Mouse (Mus musculus) spleen, adult 12 weeks (tissue): Measurements from ENCODE around the gene Cwh43.

Experiments
- DNase-seq: peaks from one replicate; pipeline ENCODE4 v3.0.0; 2022; ENCODE audit warnings: low spot score

Cwh43 gene

GRCm38 (mm10) chr5:73399768-73400526, 5.9 kb upstream of the Cwh43 start:
- no peak for DNase-seq

DNA sequence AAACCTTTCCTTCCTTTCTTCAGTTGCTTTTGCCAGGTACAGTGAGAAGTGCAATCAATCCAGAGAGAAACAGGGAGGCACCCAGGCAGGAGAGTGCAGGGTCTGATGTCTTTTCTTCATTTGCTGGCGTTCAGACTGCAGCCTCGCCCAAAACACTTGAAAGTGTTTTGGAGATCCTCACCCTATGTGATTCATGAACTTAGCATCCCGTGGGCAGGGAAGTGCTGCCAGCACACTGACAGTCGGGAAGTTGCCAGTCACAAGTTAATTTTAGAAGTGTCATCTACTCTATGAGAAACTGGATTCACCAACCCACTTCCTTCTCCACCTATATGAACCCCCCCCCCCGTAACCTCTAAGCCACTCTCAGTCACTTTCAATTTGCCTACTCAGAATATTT, 4.5 kb upstream of the Cwh43 start:
- DNase-seq = no peak

DNA sequence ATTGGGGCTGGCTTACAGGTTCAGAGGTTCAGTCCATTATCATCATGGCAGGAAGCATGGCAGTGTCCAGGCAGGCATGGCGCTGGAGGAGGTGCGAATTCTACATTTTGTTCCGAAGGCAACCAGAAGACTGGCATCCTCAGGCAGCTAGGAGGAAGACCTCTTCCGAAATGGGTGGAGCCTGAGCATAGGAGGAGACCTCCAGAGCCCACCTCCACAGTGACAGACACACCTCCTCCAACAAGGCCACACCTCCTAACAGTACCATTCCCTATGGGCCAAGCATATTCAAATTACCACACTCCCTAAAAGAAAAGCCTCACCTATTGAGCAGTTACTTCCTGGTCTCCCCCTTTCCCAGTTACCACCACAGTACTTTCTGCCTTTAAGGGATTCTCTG, 3.0 kb upstream of the Cwh43 start:
- no peak for DNase-seq

DNA sequence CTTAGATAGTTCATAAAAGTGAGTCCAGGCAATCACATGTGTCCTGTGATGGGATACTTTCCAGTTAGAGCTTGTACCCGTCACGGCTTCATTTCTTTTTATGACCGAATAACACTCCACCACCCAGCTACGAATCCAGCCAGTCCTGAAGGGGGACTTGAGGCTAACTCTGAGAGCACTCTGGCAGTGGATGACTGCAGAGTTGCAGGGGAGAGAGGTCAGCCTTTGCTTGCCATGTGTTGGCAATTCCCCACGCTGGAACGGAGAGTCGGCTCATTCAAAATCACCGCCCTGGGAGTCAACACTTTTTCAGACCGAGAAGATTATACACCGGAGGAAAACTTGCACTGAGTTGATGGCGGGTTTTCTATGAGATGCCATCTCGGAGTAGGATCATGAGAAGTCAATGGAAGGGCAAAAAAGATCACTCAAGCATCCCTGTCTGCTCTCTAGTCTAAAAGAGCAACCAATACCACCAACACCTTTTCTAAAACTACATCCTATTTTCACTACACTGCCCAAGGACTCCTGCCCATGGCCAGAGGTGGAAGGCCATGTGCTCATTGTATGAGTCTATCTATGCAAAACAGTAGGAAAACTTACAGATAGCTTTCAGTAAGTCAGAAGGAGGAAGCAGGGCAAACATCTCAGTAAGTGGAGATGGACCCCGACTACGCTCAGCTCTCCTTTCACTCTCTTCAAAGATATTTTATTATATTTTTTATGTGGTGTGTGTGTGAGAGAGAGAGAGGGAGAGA, 2.4 kb upstream of the Cwh43 start:
- no peak for DNase-seq

DNA sequence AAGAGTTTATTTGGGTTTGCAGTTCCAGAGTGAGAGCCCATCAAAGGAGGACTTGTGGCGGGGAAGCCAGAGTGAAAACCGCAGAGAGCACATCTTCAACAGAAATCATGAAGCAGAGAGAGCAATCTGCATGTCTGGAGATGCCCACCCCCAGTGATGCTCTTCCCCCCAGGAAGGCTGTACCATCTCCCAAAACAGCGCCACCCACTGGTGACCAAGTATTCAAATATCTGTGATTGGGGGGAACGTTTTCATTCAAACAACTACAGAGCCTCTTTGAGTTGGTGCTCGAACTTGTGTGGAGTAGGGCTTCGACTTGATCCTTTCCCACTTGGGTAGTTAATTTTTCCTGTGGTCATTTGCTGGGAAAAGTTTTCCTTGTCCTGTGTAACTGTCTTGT, 1.1 kb upstream of the Cwh43 start:
- DNase-seq = no peak

DNA sequence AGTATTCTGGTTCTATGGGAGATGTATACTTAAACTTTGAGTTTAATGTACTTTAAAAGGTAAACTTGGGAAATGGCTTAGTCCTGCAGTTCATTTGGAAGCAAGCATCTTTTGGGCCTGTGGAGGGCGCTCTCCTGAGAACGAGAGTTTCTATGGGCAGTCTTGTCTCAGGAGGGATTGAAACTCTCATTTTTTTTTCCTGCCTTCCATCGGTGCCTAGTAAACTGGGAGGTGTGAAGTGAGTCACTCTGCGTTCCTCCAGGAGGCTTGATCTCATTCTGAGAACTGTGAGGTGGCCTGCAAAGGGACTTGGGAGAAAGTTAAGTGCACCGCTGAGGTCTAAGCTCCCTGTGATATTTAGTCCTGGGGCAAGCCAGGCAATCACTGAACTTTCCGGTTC, 986 bp downstream of the Cwh43 start:
- no peak for DNase-seq

- no peak for DNase-seq
Measured at GRCm38 (mm10) chr5:73409970-73410369, 4.1 kb downstream of the Cwh43 start.

GRCm38 (mm10) chr5:73411771-73412170, 5.9 kb downstream of the Cwh43 start:
- no peak for DNase-seq

GRCm38 (mm10) chr5:73414172-73414571, 8.3 kb downstream of the Cwh43 start:
- no peak for DNase-seq

DNA sequence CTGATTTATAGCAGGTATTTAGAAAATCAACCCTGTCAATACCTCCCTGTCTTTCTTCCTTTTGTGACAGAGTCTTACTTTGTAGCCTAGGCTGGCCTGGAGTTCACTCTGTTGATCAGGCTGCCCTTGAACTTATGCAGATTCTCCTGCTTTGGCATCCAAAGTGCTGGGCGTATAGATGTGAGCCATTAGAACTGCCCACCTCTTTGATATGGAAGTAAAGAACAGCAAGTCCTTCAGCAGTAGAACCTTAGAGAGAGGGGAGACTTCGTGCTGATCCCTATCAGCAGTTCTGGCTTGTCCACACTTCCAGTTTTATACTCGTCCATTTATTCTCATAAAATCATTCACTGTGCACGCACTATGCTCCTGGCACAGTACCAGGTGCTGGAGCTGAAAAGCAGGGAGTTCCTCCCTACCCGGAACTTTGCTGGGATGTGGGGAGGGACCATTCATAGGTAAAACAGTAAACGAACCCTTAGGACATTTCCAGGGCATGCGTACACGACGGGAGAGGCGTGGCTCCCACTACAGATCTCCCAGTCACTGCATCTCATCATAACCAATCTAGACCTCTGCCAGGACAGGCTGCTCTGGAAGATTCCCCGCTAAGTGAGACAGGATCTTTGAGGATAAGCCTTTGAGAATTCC, 13.3 kb downstream of the Cwh43 start:
- DNase-seq = no peak

DNA sequence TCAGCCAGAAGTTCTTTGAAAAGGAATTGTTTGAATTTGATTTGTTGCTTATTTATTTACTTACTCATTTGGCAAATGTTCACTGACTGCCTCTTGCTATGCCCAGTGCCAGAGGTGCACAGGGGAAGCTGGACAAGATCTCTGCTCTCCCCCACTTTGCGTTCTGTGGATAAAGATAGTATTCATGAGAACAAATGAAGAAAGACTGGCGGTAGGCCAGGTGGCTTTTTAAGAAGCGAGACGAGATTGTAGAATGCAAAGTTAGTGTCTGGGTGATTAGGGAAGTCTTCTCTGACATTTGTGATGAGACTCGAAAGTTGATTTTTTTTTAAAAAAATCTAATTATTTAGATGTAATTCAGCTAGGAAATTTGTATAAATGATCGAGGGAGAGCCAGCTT, 20.9 kb downstream of the Cwh43 start:
- DNase-seq = no peak

DNA sequence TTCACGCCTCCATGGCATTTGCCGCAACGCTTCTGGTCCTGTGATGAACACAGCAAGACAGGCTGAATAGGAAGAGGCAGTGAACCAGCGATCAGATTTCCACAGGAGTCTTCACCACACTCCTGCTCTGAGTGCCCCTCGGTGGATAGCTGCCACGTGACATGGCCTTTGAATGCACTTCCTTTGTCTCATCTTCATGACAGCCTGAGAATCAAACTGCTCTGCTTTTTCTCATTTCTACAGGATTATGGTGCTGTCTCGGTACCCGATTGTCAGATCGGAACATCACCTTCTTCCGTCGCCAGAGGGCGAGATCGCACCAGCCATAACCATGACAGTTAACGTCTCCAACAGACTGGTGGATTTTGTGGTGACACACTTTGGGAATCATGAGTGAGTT, 25.7 kb downstream of the Cwh43 start:
- peak; percentile 5 for DNase-seq

DNA sequence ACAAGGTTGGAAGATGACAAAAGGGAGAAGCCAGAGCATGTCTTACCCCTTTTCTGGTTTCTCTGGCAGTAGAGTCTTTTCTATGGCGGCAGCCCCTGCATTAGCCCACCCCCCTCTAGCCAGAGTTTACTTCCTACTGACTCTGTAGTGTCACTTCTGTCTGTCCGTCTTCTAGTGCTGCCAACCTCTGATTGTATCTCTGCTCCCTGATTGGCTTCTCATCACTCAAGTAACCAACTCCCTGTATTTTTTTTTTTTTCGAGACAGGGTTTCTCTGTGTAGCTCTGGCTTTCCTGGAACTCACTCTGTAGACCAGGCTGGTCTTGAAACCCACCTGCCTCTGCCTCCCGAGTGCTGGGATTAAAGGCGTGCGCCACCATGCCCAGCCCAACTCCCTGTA, 26.9 kb downstream of the Cwh43 start:
- DNase-seq = no peak

DNA sequence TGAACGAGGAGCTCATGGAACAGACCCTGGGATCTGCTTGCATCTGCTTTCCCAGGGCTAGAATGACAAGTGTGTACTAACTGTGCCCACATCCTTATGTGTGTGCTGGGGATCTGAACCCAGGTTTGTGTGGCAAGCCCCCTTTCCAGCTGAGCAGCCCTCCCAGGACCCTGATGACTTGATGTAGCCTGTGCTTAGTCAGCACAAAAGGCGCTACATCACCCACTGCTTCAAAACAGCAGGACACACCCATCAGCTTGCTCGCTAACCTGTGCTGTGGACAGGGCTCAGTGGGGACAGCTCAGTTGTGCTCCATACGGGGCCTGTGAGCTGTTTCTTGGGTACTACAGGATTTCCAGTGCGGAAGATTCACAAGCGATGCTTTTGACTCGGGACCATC, 28.9 kb downstream of the Cwh43 start:
- no peak for DNase-seq

GRCm38 (mm10) chr5:73442176-73442575, 36.3 kb downstream of the Cwh43 start:
- DNase-seq = no peak

- DNase-seq = no peak
Measured at GRCm38 (mm10) chr5:73450276-73450675, 44.4 kb downstream of the Cwh43 start.

DNA sequence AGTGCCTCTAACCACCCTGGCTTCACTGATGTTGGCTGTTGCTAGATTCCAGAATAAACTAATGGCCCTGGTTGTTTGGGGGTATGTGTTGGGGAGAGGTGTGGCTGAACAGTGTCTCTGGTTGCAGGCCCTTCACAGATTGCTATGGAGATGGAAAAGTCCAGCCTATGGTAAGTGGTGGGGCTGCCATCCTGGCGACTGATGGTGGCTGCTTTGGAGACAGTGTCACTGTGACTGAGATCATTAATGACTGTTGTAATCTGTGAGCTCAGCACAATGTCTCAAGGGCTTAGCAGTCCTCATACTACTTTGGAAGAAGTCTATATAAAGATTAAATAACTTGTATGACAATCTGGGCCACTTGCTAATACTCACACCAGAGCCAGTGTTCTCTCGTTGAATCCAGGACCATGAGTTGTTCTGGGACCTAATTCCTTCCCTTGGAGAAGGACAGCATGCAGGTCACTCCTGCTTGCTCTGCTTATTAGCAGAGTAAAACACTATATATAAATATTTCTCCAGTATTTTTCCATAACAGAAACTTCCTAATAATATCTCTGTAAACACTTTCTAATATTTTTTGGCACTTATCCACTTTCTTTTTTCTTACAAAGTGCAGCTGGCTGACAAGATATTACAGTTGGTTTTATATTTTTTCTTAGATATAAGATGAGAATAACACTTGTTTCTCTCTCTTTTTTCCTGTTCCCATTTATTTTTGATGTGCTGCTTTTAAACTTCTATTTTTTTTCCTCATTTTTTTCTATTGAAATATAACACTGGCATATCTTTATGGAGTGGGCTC, 48.8 kb downstream of the Cwh43 start:
- no peak for DNase-seq

DNA sequence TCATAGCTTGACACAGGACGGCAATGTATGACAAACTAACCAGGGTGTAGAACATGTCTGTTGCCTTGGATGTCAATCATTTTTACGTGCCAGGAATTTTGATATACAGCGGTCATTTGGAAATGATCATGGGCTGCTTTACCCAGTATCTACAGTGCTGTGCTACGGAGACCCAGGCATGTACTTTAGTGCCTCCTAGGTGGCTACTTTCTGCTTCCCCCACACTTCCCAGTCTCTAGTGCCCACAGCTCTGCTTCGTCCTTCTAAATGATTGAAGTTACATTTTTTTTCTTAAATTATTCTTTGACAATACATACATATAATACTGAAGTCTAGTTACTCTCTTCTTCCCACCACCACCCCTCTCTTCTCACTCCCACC, 49.4 kb downstream of the Cwh43 start:
- DNase-seq = no peak

- DNase-seq = no peak
Measured at GRCm38 (mm10) chr5:73468462-73469433, 62.9 kb downstream of the Cwh43 start.

DNA sequence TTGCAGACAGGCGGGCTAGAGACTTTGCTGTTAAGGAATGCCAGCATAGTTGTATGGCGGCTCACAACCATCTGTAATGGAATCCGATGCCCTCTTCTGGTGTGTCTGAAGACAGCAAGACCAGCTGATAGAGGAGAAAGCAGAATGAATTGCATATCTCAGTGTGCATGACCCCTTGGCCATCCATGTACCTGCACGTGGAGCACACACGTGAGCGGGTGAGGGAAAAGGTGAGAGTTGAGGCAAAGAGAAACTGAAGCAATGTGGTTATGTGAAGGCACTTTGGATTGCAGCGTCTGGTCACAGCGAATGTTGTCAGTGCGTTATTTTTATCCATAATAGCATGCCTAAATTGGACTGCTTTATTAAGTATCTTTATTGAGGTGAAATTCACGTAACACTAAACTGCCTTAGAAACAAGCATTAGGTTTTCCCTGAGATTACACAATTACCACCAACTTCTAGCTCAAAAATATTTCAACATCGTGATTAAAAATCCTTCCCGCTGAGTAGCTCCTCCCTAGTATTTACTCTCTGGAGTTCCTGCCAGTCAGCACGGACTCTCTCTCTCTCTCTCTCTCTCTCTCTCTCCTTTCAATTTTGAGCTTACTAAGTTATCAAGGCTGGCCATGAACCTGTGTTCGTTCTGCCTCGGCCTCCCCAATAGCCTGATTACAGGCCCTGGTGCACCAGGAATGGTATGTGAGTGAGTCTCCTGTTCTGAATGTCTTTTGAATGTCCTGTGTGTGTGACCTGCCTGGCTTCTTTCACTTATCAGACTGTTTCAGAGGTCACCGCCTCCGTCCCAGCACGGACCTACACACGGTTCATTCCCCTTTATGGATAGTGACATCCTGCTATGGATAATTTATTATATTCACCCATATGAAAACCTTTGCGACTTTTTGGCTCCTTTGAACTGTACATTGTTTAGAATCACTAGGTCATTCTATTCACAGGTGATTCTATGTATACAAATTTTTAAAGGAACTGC, 68.8 kb downstream of the Cwh43 start:
- DNase-seq = no peak
